Mouse (Mus musculus): Measurements from ENCODE around the gene Chst14. TPM values are rescaled to one million over a fixed set of nuclear protein-coding genes. Genes with fewer than 3 reads are reported as not detected.

Chst14 gene
- total and polyA plus RNA-seq, 3 experiments, result 7.8 to 10.4 (median 8.2) TPM

- no peak for TF ChIP-seq POLR2A (IDR thresholded peaks at IDR 0.05; ENCODE audit: insufficient read depth, low read depth, low read length)
- TF ChIP-seq EP300 (IDR thresholded peaks at IDR 0.05; ENCODE audit: insufficient read depth, low read depth, low read length), result no peak
- no peak for TF ChIP-seq CTCF (IDR thresholded peaks at IDR 0.05)
- intact Hi-C loops (cut with DNase I), result no loop called here
- DNase-seq, result no peak
- no peak overlapping the region for H3K4me3 ChIP-seq
- peaks cover 2% of the 10 kb centered on the region; the same call in 1 of the 2 replicates for H3K79me2 ChIP-seq (replicated peaks; ENCODE audit: control insufficient read depth, insufficient read depth, low read length)
- H3K9ac ChIP-seq (ENCODE audit: low read depth, low read length), result no peak overlapping the region
- 92% methylated on average over 17 of the region's 17 CpGs for whole genome bisulfite sequencing
- peaks cover 11% of the 10 kb centered on the region for H3K4me1 ChIP-seq (ENCODE audit: control insufficient read depth, insufficient read depth, low read length)
- H3K27ac ChIP-seq, result no peak overlapping the region
- no peaks in the 10 kb centered on the region for H3K36me3 ChIP-seq (ENCODE audit: control insufficient read depth, insufficient read depth, low read length)
- H3K27me3 ChIP-seq (ENCODE audit: control insufficient read depth, insufficient read depth, low read length), result no peaks in the 10 kb centered on the region
Observed at GRCm38 (mm10) chr2:118916436-118916835, 9.9 kb upstream of the Chst14 start.

- Histone ChIP-seq H3K4me3 (no peak overlapping the region), H3K27me3 (ENCODE audit: control insufficient read depth, insufficient read depth, low read length) (no peaks in the 10 kb centered on the region), H3K36me3 (ENCODE audit: control insufficient read depth, insufficient read depth, low read length) (no peaks in the 10 kb centered on the region), H3K79me2 (replicated peaks; ENCODE audit: control insufficient read depth, insufficient read depth, low read length) (peaks cover 2% of the 10 kb centered on the region; the same call in 1 of the 2 replicates), H3K27ac (no peak overlapping the region), H3K9ac (ENCODE audit: low read depth, low read length) (no peak overlapping the region), H3K4me1 (ENCODE audit: control insufficient read depth, insufficient read depth, low read length) (peaks cover 11% of the 10 kb centered on the region)
- 76% methylated on average over 1 of the region's 1 CpGs for WGBS
- intact Hi-C loops (cut with DNase I), result no loop called here
- no peak for DNase-seq
- TF ChIP-seq CTCF (IDR thresholded peaks at IDR 0.05) (no peak), EP300 (IDR thresholded peaks at IDR 0.05; ENCODE audit: insufficient read depth, low read depth, low read length) (no peak), POLR2A (IDR thresholded peaks at IDR 0.05; ENCODE audit: insufficient read depth, low read depth, low read length) (no peak)
Observed at GRCm38 (mm10) chr2:118918543-118918942, 7.8 kb upstream of the Chst14 start.

- intact Hi-C loops (cut with DNase I), result no loop called here
- H3K4me3 ChIP-seq, result no peak overlapping the region
- TF ChIP-seq CTCF (IDR thresholded peaks at IDR 0.05) (no peak), EP300 (IDR thresholded peaks at IDR 0.05; ENCODE audit: insufficient read depth, low read depth, low read length) (no peak), POLR2A (IDR thresholded peaks at IDR 0.05; ENCODE audit: insufficient read depth, low read depth, low read length) (no peak)
- H3K36me3 ChIP-seq (ENCODE audit: control insufficient read depth, insufficient read depth, low read length), result no peaks in the 10 kb centered on the region
- no peaks in the 10 kb centered on the region for H3K4me1 ChIP-seq (ENCODE audit: control insufficient read depth, insufficient read depth, low read length)
- 66% methylated on average over 3 of the region's 3 CpGs for WGBS
- no peak for DNase-seq
- no peak overlapping the region for H3K27ac ChIP-seq
- no peaks in the 10 kb centered on the region for H3K27me3 ChIP-seq (ENCODE audit: control insufficient read depth, insufficient read depth, low read length)
- no peak overlapping the region for H3K9ac ChIP-seq (ENCODE audit: low read depth, low read length)
- H3K79me2 ChIP-seq (replicated peaks; ENCODE audit: control insufficient read depth, insufficient read depth, low read length), result peaks cover 2% of the 10 kb centered on the region; the same call in 1 of the 2 replicates
Observed at GRCm38 (mm10) chr2:118920428-118920827, 5.9 kb upstream of the Chst14 start.

DNA sequence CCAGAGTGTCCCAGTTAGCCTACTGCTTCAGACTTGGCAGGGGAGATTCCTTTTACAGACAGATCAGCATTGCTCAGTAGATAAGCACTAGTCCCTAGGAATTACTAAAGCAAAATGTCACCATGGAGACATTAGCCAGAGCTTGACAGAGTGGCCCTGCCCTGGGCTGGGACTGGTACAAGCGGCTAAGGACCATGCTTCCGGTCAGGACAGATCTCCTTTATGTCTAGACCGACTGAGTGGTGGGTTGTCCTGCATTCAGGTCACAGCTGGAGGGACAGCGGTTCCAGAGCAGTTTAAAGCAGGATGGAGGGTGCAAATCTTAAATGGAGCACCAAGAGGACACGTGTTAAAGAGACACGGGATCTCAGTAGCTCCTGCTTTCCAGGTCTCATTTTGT lies 344 bp upstream of the Chst14 start:
- Histone ChIP-seq H3K79me2 (replicated peaks; ENCODE audit: control insufficient read depth, insufficient read depth, low read length) (no peaks in the 10 kb centered on the region), H3K27ac (peak overlapping the region; percentile 85), H3K4me1 (ENCODE audit: control insufficient read depth, insufficient read depth, low read length) (peaks cover 5% of the 10 kb centered on the region), H3K4me3 (peak overlapping the region; percentile 80), H3K36me3 (ENCODE audit: control insufficient read depth, insufficient read depth, low read length) (no peaks in the 10 kb centered on the region), H3K27me3 (ENCODE audit: control insufficient read depth, insufficient read depth, low read length) (no peaks in the 10 kb centered on the region), H3K9ac (ENCODE audit: low read depth, low read length) (peak overlapping the region; percentile 34)
- no peak for DNase-seq
- intact Hi-C loops (cut with DNase I), result loop anchor here (2.0 kb wide), 1 partner anchor 21 kb away; no protein-coding TSS in a partner anchor
- 2% methylated on average over 6 of the region's 6 CpGs for WGBS
- TF ChIP-seq EP300 (IDR thresholded peaks at IDR 0.05; ENCODE audit: insufficient read depth, low read depth, low read length), result no peak
- no peak; the same call in 1 of the 2 replicates for TF ChIP-seq POLR2A (IDR thresholded peaks at IDR 0.05; ENCODE audit: insufficient read depth, low read depth, low read length)
- TF ChIP-seq CTCF (IDR thresholded peaks at IDR 0.05), result no peak

GRCm38 (mm10) chr2:118926998-118927739 lies 873 bp downstream of the Chst14 start:
- intact Hi-C loops (cut with DNase I), result loop anchor here (2.0 kb wide), 1 partner anchor 22 kb away; no protein-coding TSS in a partner anchor
- DNase-seq, result no peak
- no peaks in the 10 kb centered on the region for H3K79me2 ChIP-seq (replicated peaks; ENCODE audit: control insufficient read depth, insufficient read depth, low read length)
- H3K4me1 ChIP-seq (ENCODE audit: control insufficient read depth, insufficient read depth, low read length), result peaks cover 5% of the 10 kb centered on the region
- TF ChIP-seq POLR2A (IDR thresholded peaks at IDR 0.05; ENCODE audit: insufficient read depth, low read depth, low read length) (no peak), CTCF (IDR thresholded peaks at IDR 0.05) (no peak), EP300 (IDR thresholded peaks at IDR 0.05; ENCODE audit: insufficient read depth, low read depth, low read length) (no peak)
- no peaks in the 10 kb centered on the region for H3K36me3 ChIP-seq (ENCODE audit: control insufficient read depth, insufficient read depth, low read length)
- no peaks in the 10 kb centered on the region for H3K27me3 ChIP-seq (ENCODE audit: control insufficient read depth, insufficient read depth, low read length)
- H3K27ac ChIP-seq, result peak overlapping the region; percentile 85
- H3K9ac ChIP-seq (ENCODE audit: low read depth, low read length), result peak overlapping the region; percentile 96
- 29% methylated on average over 31 of the region's 31 CpGs for WGBS
- peak overlapping the region; percentile 80 for H3K4me3 ChIP-seq

GRCm38 (mm10) chr2:118941341-118941740 lies 15.0 kb downstream of the Chst14 start:
- H3K36me3 ChIP-seq (ENCODE audit: control insufficient read depth, insufficient read depth, low read length), result no peaks in the 10 kb centered on the region
- no peak overlapping the region for H3K4me3 ChIP-seq
- H3K27me3 ChIP-seq (ENCODE audit: control insufficient read depth, insufficient read depth, low read length), result no peaks in the 10 kb centered on the region
- H3K4me1 ChIP-seq (ENCODE audit: control insufficient read depth, insufficient read depth, low read length), result no peaks in the 10 kb centered on the region
- H3K79me2 ChIP-seq (replicated peaks; ENCODE audit: control insufficient read depth, insufficient read depth, low read length), result no peaks in the 10 kb centered on the region
- no peak overlapping the region for H3K27ac ChIP-seq
- WGBS, result 50% methylated on average over 6 of the region's 7 CpGs
- DNase-seq, result no peak
- no peak overlapping the region for H3K9ac ChIP-seq (ENCODE audit: low read depth, low read length)
- intact Hi-C loops (cut with DNase I), result no loop called here
- TF ChIP-seq CTCF (IDR thresholded peaks at IDR 0.05) (no peak), EP300 (IDR thresholded peaks at IDR 0.05; ENCODE audit: insufficient read depth, low read depth, low read length) (no peak), POLR2A (IDR thresholded peaks at IDR 0.05; ENCODE audit: insufficient read depth, low read depth, low read length) (no peak)

Data from heart, adult 2 months (tissue).